Mouse (Mus musculus) liver, embryonic 14.5 days (tissue): ENCODE measurements around the gene Wipf3.

Experiments
- CTCF ChIP-seq: IDR thresholded peaks from 2 replicates; pipeline ENCODE4 v1.5.1; 2016; ENCODE audit warnings: antibody characterized with exemption, low read depth, control low read depth
- EP300 ChIP-seq: IDR thresholded peaks from 2 replicates; pipeline ENCODE4 v1.6.1; 2016; ENCODE audit warnings: antibody characterized with exemption, low read depth

DNA sequence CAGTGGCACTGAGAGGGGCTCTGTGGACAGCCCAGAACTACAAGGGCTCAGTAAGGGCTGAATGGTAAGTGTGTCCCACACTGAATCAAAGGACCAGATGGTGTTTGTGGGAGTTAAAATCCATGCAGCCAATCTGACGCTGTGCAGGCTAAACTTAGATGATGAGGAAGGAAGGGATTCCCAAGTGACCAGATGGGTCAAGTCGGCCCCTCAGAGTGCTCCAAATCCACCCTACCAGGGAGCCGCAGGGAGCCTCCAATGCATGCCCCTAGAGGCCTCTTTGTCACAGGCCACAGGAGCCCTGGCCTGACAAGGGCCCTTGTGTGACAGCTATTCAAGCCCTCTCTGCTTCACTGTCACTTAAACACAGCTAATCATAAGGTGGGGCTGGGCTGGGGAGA is 109.4 kb downstream of the Wipf3 start:
- TF ChIP-seq CTCF (no peak), EP300 (no peak)
